Mouse (Mus musculus) cerebellum, adult 2 months (tissue): ENCODE measurements around the gene Nhp2. TPM values are rescaled to one million over a fixed set of nuclear protein-coding genes. Genes with fewer than 3 reads are reported as not detected.

Experiments used
- DNase-seq, 2 experiments: peaks; one replicate each; pipeline ENCODE4 v3.0.0; 2021
- H3K27ac ChIP-seq: fragments of 200-500 bp; 2 replicates; pipeline ENCODE4 v1.5.1; 2012; ENCODE audit warnings: low read length, control low read depth, inconsistent platforms; ENCODE audit not compliant: insufficient read depth
- H3K27me3 ChIP-seq: fragments of 200-500 bp; 2 replicates; pipeline ENCODE4 v1.6.1; 2012; ENCODE audit warnings: inconsistent platforms, mild to moderate bottlenecking, low read length, moderate library complexity; ENCODE audit not compliant: control insufficient read depth, insufficient read depth
- H3K4me1 ChIP-seq: fragments of 200-500 bp; 2 replicates; pipeline ENCODE4 v1.6.1; 2011; ENCODE audit warnings: low read length; ENCODE audit not compliant: control insufficient read depth, insufficient read depth
- H3K4me3 ChIP-seq: fragments of 200-500 bp; replicated peaks from 2 replicates; pipeline ENCODE3; 2011; ENCODE audit warnings: mild to moderate bottlenecking, low read depth, low read length, control low read depth; ENCODE audit not compliant: insufficient read depth
- CTCF ChIP-seq: fragments of 200-500 bp; IDR thresholded peaks from 2 replicates; pipeline ENCODE4 v1.5.1; 2011; ENCODE audit warnings: low read depth, mild to moderate bottlenecking, control low read depth, low read length, moderate library complexity, borderline replicate concordance; ENCODE audit not compliant: insufficient read depth
- POLR2A ChIP-seq: fragments of 200-500 bp; IDR thresholded peaks from 2 replicates; pipeline ENCODE4 v1.6.1; 2011; ENCODE audit warnings: low read length, control low read depth, borderline replicate concordance; ENCODE audit not compliant: insufficient read depth
- WGBS: fragments of 180-500 bp; shearing (Covaris S2); methylation state at CpG from one replicate; pipeline ENCODE4 v1.1.7; 2018; 5-methylcytosine and 5-hydroxymethylcytosine counted together
- polyA plus RNA-seq: library from polyadenylated mRNA; depleted of rRNA; stranded (reverse); fragments of >200 nt; gene quantifications from 2 replicates; pipeline ENCODE4 v1.2.3, GENCODE M21; 2012

Nhp2 gene
- polyA plus RNA-seq, 1 experiment: 48.4 TPM

DNA sequence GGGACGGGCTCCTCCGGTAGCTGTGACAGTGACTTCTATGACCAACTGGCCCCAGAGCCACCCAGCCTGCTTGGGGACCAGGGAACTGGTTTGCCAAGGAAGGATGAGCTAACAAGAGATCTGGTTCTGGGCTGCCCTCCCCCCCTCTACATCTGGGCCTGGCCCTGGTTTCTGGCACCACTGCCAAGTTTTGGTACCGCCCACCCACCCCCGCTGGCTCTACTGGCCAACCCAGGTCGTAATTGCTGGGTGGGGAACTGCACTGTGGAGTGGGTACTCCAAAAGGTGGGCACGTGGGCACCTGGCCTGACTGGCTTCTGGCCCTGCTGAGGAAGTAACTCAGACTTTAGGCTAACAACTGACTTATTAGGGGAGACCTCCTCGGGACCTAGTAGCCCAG lies 21.2 kb downstream of the Nhp2 start:
- 28% methylated on average over 7 of the region's 7 CpGs for WGBS
- Histone ChIP-seq H3K27me3 (no peaks in the 10 kb centered on the region), H3K4me1 (peaks cover 2% of the 10 kb centered on the region; the same call in 1 of the 2 replicates), H3K4me3 (no peak overlapping the region), H3K27ac (no peak overlapping the region)
- TF ChIP-seq POLR2A (no peak), CTCF (no peak)
- no peak for DNase-seq

GRCm38 (mm10) chr11:51643202-51643601 lies 23.7 kb downstream of the Nhp2 start:
- DNase-seq: no peak
- Histone ChIP-seq H3K27me3 (no peaks in the 10 kb centered on the region), H3K27ac (no peak overlapping the region), H3K4me3 (peak overlapping the region; percentile 42), H3K4me1 (no peaks in the 10 kb centered on the region)
- WGBS: 28% methylated on average over 9 of the region's 9 CpGs
- TF ChIP-seq POLR2A (no peak), CTCF (no peak)

- H3K27me3 ChIP-seq: no peaks in the 10 kb centered on the region
- peak; percentile 55 to 62 for DNase-seq
- WGBS: 3% methylated on average over 15 of the region's 15 CpGs
Measured at GRCm38 (mm10) chr11:51643761-51644160, 24.2 kb downstream of the Nhp2 start.

GRCm38 (mm10) chr11:51644217-51644616 lies 24.7 kb downstream of the Nhp2 start:
- Histone ChIP-seq H3K4me1 (no peaks in the 10 kb centered on the region), H3K27me3 (no peaks in the 10 kb centered on the region), H3K4me3 (peak overlapping the region; percentile 42), H3K27ac (no peak overlapping the region)
- WGBS: 46% methylated on average over 16 of the region's 16 CpGs
- TF ChIP-seq POLR2A: no peak
- TF ChIP-seq CTCF: no peak
- DNase-seq: no peak

More at GRCm38 (mm10) chr11:51643761-51644160, 24.2 kb downstream of the Nhp2 start:
- Histone ChIP-seq H3K4me1 (no peaks in the 10 kb centered on the region), H3K4me3 (peak overlapping the region; percentile 42), H3K27ac (no peak overlapping the region)
- no peak for TF ChIP-seq POLR2A

- DNase-seq: no peak
- Histone ChIP-seq H3K27ac (no peak overlapping the region), H3K27me3 (no peaks in the 10 kb centered on the region), H3K4me1 (0 out of 2 replicates have a peak, but pooled peaks cover 3% of the 10 kb centered on the region), H3K4me3 (no peak overlapping the region)
- WGBS: 44% methylated on average over 13 of the region's 13 CpGs
- TF ChIP-seq POLR2A (no peak), CTCF (no peak)
Measured at GRCm38 (mm10) chr11:51645293-51645692, 25.8 kb downstream of the Nhp2 start.

DNA sequence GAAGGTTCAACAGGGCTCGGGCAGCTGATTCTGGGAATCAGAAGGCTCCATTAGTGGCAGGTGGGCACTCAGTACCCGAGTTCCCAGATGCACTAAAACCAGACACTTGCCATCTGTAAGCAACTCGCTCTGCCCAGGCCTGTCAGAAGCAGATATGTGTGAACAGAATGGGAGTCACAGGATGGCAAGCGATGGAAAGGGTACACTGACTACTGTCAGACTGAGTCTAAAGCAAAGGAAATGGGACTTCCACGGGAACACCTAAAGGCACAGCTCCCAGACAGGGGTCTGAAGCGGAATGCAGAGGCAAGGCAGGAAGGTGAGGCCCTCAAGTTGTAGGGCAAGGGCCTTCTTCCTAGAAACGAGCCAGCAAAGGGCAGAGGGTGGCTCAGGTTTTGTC lies 26.7 kb downstream of the Nhp2 start:
- H3K4me1 ChIP-seq: 0 out of 2 replicates have a peak, but pooled peaks cover 3% of the 10 kb centered on the region
- WGBS: 64% methylated on average over 7 of the region's 7 CpGs
- H3K27me3 ChIP-seq: no peaks in the 10 kb centered on the region
- H3K27ac ChIP-seq: no peak overlapping the region
- no peak overlapping the region for H3K4me3 ChIP-seq
- no peak for DNase-seq
- TF ChIP-seq POLR2A (no peak), CTCF (no peak)

DNA sequence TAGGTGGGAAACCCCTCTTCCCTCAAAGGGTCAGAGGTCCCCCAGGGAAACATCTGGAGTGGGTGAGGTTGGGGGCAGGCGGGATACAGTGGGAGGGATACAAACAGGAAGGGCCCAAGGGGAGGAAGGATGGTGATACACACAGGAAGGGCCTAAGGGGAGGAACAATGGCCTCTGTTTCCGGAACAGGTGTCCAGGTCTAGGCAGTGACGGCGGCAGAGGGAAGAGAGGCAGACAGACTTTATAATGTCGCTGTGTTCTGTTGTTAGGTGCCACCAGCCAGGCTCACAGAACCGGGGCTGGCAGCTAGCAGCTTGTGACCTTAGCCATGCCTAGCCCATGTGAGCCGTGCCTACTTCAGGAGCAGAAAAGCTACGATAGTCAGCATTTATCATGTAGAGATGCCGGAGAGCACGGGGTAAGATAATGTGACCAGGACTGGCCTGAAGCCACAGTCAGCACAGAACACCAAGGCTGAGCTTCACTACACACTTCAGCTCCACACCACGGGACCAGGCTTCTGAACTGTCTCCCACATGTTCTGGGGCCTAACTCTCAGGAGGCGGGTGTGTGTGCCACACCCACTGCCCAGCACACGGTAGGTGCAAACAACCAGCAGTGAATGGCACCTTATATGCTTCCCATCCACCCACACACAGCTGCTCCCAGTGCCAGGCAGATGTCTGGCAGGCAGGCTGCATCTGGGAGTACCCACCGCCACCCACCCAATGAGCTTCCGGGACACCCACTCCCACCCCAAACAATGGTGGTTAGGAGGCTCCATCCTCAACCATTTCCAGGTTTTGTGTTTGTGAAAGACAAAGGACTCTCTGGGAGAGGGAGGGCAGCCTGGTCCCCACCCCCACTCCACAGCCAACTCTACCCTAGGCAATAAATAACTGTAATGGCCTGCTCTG lies 27.5 kb downstream of the Nhp2 start:
- no peak for DNase-seq
- H3K4me1 ChIP-seq: 0 out of 2 replicates have a peak, but pooled peaks cover 3% of the 10 kb centered on the region
- WGBS: 65% methylated on average over 15 of the region's 15 CpGs
- no peak for TF ChIP-seq CTCF
- TF ChIP-seq POLR2A: no peak
- H3K4me3 ChIP-seq: no peak overlapping the region
- H3K27ac ChIP-seq: no peak overlapping the region
- no peaks in the 10 kb centered on the region for H3K27me3 ChIP-seq

- Histone ChIP-seq H3K4me1 (0 out of 2 replicates have a peak, but pooled peaks cover 3% of the 10 kb centered on the region), H3K27me3 (no peaks in the 10 kb centered on the region), H3K27ac (no peak overlapping the region), H3K4me3 (no peak overlapping the region)
- WGBS: 28% methylated on average over 3 of the region's 3 CpGs
- no peak for TF ChIP-seq CTCF
- TF ChIP-seq POLR2A: no peak
- no peak for DNase-seq
Measured at GRCm38 (mm10) chr11:51648566-51648965, 29.0 kb downstream of the Nhp2 start.
